Mouse (Mus musculus) heart, postnatal 14 days (tissue): Measurements from ENCODE around the gene Scfd2. TPM values are rescaled to one million over a fixed set of nuclear protein-coding genes. Genes with fewer than 3 reads are reported as not detected.

Source experiments
- DNase-seq, 2 experiments: peaks; one replicate each; pipeline ENCODE4 v3.0.0; 2021 to 2022
- intact Hi-C: fragments of 180-260 bp; cut with DNase I; formaldehyde crosslinking; loops from one replicate; pipeline ENCODE4 v1.15.1; 2025
- total RNA-seq, 2 experiments: library from RNA; stranded (reverse); gene quantifications; 2 replicates each; pipeline ENCODE4 v1.2.3; 2021

Scfd2 gene
- total RNA-seq, 2 experiments from 2014 or later, result 11.7 to 13.4 TPM

DNA sequence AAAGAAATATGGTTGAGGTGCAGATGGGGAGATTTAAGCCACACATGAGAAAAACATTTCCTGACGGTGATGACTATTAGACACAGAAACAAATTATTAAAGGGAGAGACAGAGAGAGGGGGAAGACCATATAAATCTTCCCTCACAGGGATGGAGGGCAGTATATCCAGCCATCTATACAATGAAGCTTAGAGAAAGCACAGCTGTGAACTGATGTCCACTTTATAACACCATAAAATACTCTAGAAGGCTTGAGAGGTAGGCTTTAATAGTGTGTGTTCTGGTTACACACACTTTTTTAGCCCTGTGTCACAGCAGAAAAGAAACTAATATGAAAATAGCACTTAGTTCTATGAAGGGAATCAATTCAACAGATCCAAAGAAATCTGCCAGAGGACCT lies 61.9 kb downstream of the Scfd2 start:
- intact Hi-C loops, result no loop called here

DNA sequence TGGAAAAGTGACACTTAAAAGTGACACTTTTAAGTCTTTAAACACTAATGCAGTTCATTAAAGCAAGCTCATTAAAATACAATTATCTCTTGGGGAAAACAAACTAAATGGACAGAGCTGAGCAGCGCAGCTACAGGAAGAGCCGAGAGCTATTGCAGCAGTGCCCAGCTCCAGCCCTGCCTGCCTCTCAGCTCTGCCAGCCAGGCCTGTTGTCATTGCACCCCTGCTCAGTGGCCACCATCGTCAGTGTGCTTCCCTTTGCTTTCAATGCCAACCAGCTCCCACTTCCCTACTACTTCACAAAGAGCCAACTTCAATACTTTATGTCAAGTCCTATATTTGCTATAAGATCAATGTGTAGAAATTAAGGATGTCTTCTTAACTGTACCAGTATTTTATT lies 63.8 kb downstream of the Scfd2 start:
- intact Hi-C loops, result no loop called here
- no peak for DNase-seq

More for the DNA sequence above, 61.9 kb downstream of the Scfd2 start:
- no peak for DNase-seq

DNA sequence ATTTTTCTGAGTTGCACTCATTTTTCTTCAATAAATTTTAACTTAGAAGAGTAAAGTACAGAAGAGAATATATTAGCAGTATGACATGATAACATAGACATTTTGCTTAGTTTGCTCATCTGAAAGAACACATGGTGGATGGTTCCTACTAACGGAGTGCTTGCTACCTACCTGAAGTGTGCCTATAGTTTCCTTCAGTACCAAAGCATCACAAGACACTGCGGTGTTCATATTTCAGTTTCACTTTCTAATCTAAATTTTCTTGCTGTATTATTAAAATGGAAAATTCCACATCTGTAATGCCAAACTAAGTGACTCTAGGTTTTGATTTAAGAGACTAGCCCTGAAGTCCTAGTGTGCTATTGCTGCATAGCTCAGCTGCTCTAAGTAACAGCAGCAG lies 74.8 kb downstream of the Scfd2 start:
- DNase-seq, result no peak
- intact Hi-C loops, result no loop called here

DNA sequence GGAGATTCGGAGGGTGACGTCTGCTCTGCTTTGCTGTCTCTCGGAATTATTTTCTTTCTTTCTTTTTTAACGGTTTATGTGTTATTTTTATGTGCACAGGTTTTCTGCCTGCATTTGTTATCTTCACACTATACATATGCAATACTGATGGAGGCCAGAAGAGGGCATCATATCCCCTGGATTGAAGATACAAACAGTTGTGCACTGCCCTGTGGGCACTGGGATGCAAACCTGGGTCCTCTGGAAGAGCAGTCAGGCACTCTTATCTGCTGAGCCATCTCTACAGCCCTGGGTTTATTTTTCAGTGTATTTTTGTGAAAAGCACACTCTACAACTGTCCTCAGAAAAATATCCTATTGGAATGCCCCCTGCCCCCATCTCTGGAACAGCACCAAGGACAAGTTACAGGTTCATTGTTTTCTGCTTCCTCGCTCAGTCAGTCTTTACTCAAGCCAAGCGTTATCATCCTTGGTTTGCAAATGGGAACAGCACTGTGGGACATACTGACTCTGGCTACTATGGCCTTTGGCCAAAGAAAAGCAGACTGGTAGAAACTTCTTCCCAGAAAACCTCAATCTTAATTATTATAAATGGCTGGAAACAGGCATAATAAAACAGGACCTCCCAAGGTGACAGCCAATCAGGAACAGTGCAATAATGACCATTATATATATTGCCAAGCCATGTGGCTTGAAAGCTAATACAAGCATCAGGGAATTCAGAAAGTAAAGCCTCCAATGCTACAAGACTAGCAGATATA lies 75.9 kb downstream of the Scfd2 start:
- no peak for DNase-seq
- intact Hi-C loops, result no loop called here

DNA sequence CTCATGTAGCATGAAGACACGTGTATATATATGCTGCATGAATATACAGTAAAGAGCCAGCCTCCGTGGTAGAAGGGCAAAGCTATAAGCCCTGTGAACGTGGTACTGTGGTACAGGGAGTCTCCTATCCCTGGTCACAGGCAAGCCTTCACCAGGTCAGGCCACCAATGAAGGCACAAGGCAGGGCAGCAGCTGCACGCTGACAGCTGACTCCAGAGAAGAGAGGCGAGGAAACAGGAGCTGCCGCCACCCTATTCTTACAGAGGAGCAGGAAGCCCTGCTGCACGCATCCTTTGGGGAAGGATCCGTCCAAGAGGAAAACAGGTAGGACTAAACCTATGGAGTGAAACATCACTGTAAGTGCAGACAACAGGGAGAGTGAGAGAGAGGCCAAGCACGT lies 76.5 kb downstream of the Scfd2 start:
- DNase-seq, result no peak
- intact Hi-C loops, result no loop called here

DNA sequence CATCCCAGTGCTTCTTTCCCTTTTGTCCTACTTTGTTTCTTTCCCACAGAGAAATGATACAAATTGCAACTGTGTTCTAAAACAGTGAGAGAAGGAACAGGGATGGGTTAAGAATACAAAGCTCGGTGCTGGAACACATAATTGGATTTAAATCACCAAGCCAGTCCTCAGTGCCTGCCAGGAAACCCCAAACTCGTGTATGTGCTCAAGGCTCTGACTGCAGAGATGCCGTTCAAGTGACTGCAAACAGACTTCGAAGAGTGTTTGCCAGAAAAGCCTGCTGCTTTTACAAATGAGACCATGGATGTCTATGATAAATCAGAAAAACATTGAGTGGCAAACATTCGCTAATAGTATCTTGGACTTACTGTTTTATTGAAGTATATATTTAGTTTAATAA lies 80.6 kb downstream of the Scfd2 start:
- DNase-seq, result no peak
- intact Hi-C loops, result no loop called here

DNA sequence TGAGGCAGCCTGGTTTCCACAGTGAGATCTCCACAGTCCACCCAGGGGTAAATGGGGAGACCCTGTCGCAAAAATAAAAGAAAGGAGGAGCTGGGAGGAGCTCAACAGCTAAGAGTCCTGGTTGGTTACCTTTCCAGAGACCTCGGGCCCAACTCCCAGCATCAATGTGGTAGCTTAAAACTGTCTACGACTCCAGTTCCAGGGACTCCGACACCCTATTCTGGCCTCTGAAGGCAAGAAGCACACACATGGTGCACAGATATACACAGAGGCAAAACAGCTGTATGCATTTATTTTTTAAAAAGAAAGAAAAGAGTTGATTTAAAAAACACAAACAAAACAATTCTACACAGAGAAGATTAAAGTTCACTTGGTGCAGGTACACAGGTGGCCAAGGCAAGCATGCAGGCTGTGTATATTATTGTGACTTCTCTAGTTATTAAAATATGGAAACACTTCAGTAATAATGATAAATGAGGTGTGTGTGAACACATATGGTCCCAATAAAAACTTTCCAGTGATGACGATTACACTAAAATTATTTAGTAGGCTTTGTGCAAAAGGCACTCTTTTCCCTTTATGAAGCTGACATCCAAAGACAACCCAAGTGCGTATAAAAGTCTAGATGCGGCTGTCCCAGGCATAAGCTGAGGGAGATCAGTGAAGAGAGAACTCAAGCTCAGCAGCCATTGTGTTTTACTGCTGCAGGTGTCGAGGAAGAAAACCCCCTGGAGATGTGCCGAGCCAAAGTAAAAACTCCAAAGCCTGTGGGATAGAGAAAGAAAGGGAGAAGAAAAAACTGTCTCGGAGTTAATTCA lies 83.8 kb downstream of the Scfd2 start:
- intact Hi-C loops, result no loop called here
- DNase-seq, result no peak

DNA sequence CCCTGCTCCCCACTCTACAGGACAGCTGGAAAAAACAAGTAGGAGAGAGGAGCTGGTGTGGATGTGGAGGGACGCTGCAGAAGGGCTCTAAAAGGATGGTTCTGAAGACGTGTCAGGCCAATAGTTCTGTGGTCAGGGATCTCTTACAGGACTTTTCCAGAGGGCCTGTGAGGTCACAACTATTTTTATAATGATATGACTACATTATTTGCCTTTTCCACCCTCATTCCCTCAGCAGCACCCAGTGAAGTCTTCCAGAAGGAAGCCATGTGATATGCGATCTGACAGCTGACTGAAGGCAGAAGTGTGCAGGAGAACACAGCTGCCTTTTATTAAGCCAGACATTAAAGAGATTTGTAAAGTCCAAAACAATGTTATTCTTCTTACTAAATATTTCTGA lies 85.7 kb downstream of the Scfd2 start:
- intact Hi-C loops, result no loop called here
- no peak for DNase-seq

DNA sequence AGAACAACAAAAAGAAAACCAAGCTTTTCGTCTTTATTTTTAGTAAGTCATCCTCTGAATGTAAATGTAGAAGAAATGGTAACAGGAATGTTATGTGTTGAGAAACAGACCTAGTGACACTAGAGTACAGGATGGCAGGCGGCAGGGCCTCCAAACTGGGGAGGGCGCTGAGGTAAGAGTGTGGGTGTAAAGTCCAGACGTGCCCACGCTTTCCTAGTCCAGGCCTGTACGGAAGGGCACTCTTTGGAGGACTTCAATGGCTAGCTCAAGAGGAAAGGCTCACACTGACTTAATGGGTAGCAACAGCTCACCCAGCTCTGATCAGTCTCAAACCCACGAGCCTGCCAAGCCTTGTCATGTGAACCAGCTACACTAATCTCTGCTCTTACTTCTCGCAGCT lies 93.2 kb downstream of the Scfd2 start:
- intact Hi-C loops, result loop anchor here (10.0 kb wide), 2 partner anchors 674 to 754 kb away; no protein-coding TSS in a partner anchor
- no peak for DNase-seq

DNA sequence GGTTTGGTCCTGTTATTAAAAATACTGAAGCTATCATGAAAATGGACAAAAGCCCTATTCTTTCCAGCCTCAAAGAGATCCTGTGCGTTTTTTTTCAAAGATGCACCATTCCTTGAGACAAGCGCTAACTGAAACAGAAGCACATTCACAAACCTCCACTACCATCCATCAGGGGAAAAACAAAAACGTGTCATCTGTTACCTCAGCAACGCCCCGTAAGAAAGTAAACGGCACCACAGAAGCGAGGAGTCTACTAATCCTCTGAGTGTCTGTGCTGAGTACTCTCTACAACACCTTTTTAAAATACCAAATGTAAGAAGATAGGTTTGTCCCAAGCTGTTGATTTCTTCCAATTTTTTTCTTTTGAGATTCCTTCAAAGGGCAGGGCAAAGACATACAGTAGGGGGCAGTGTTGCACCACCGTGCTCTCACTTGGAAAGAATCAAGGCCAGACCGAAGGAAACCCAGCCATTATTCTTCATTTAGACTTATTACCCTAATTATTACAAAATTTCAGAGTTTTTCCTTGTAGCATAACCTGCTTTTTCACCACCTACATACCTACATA lies 97.9 kb downstream of the Scfd2 start:
- intact Hi-C loops, result loop anchor here (2.0 to 10.0 kb wide), 7 partner anchors 123 to 749 kb away; no protein-coding TSS in a partner anchor

DNA sequence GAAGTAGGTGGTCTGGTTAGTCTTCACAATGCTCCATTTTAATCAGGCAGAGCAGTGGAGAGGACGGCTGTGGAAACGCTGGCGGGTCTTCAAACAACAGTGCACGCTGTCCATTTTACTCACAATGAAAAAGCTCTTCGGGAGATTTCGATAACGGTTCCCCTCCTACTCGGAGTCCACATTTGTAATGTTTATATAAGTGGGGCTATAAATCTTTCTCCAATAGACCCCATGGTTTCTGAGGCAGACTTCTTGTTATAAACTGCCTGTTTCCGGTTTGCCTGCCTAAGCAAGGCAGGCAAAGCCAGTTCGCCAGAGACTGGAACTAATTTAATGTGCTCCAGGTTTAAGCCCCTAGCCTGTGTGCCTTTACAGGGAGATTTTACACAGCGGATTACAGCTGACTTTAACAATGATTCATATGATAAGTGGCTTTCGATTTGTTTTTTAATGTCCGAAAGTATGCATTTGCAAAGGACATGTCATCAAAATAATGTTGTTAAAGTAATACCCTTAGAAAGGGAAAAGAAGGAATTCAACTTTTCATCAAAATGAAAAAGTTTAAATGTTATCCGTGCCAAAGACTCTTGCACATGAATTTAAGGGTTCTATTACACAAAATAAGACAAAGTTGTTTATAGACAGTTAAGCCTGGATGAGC lies 98.5 kb downstream of the Scfd2 start:
- intact Hi-C loops, result loop anchor here (2.0 to 10.0 kb wide), 6 partner anchors 122 to 748 kb away; no protein-coding TSS in a partner anchor
- no peak for DNase-seq

More for the DNA sequence above, 97.9 kb downstream of the Scfd2 start:
- DNase-seq, result peak; percentile 77 to 84

DNA sequence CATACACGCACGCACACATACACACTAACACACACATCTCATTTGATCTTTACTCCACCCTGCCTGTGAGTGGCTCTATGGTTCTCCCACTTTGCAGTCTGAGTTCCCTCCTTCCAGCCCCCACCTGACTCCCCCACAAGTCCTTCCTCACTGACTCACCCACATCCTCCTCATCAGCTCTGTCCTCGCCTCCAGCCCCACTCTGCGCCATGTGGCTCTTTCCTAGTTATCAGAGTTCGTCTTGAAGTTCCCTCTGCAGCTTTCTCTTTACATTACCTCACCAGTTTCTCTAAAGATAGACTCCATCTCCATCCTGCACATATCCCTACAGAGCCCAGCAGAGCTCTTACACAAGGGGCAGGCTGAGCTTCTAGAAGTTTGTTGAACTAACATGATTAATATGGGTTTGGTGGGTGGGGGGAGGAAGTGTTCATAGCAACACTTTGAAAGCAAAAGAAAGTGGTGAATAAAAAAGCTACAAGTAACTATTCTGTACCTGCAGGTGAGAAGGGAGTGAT lies 110.9 kb downstream of the Scfd2 start:
- intact Hi-C loops, result no loop called here
- no peak for DNase-seq

DNA sequence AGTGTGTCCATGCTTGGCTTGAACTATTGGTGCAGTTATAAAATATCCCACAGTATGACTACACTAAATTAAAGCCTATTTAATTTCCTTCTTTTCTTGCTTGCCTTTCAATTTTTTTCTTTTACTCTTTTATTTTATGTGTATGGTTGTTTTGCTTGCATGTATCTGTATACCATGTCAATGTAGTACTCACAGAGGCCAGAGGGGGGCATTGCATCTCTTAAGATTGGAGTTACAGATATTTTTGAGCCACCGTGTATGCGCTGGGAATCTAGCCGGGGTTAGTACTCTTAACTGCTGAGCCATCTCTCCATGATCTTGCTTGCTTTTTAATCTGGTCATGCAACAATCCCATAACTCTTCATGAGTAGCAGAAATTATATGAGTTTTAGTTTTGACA lies 119.0 kb downstream of the Scfd2 start:
- no peak for DNase-seq
- intact Hi-C loops, result no loop called here

DNA sequence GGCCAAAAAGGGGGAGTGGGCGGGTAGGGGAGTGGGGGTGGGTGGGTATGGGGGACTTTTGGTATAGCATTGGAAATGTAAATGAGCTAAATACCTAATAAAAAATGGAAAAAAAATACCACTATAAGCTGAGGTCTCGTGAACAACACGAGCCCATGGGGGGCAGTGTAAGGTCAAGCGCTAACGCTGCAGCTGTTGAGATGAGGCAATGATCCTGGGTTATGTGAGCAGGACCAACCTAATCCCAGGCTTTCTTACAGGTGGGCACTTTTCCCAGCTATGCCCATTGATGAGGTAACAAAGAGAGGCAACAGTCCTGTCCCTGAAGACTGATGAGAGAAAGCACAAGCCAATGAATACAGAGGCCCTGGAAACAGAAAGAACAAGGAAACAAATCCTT lies 126.7 kb downstream of the Scfd2 start:
- intact Hi-C loops, result no loop called here
- no peak for DNase-seq

DNA sequence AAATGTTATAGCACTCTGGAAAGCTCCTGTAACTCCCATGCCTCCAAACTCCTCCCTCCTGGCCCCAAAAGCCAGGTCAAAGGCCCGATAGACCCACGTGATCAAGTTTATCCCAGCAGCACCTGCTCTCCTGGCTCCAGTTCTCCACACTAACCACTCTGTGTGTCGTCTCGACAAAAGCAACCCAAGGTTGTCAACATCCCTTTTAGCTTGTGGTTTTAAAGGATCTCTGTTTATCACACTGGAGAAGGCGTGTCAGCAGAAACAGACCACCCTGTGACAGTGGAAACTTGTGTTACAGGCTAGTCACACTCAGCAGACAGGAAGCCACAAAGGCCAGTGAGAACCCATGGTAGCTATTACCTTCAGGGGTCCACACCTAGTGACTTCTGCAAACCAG lies 127.5 kb downstream of the Scfd2 start:
- no peak for DNase-seq
- intact Hi-C loops, result no loop called here

DNA sequence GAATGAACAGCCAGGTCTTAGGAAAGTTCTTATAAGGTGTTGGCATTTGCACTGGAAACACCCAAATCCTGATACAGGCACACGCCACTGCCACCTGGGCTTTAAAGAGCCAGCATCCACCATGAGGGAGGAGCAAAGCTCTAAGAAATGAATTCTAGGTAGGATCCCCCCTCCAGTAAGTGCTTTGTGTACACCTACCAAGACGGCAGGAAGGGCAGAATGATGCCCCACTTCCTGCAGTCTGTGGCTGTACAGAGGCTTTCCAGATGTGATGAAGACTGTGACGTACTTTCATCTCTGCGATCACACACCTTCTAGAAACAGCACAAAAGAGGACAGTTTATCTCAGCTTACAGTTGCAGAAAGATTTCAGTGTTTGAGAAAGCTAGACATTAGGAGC lies 128.9 kb downstream of the Scfd2 start:
- no peak for DNase-seq
- intact Hi-C loops, result no loop called here

DNA sequence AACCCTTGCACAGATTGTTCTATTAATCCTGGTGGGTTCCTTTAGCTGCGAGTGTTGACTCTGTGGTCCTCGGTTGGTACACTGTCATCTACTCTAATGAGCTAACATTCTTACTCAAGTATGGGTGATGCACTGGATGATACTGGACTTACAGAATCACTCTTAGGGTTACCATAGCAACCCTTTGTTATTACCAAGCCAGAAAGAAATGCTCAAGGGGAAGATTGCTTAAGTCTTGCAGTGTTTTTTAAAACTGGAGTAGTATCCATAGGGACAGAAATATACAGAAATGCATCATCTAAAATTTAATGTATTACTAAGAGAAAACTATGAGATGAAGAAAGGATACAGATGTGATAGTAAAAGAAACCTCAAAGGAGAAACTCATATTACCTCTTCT lies 139.8 kb downstream of the Scfd2 start:
- intact Hi-C loops, result no loop called here
- DNase-seq, result no peak

DNA sequence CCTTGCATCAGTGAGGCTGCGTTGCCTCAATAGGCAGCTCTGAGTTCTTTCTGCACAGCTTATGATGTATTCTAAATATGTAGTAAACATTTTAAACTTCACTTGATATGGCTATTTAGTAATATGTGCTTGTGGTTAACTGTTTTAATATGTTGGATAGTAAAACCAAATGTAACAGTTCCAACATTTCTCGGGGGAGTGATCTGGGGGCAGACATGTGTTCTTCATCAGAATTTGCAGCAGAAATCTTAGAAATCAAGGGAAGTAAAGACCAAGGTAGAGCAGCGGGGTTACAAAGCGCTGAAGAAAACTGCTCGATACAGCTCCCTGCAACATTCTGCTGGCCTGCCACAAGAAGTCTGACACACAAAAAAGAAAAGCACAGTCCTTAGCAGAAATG lies 140.2 kb downstream of the Scfd2 start:
- no peak for DNase-seq
- intact Hi-C loops, result no loop called here

DNA sequence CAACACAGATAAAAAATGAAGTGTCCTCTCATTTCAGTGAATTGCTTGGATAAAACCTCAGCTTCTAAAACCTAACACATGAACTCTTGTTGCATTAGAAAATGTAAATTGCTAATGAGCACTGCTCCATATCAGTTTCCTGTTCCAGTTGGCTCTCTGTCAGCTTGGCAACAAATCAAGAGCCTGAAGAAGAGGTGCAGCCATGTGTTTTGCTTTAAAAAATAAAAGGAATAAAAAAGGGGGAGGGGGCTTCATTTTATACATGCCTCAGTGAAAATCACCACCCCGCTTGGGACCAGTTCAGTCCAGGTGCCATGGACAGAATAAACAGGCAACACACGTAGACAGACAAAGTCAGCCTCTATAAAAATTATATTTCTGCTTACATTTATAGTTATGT lies 142.7 kb downstream of the Scfd2 start:
- DNase-seq, result peak; percentile 34 to 63
- intact Hi-C loops, result no loop called here

DNA sequence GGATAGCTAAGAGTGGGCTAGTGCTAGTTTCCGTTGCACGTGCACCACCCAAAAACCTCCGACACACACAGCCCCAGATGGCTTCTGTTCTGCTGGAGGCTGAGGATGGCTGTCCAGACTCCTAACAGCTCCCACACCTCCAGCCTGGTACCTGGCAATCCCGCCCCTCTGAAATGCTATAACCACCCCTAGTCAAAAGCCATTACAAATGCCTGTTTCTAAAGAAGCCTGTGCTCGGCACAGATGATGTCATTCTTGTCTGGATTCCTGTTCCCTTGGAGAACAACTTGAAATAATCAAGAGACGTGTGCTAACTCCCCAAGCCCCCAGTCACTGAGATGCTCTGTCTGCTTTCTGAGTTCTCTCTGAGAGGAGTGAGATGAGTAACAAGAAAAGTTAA lies 143.5 kb downstream of the Scfd2 start:
- intact Hi-C loops, result no loop called here

More for the DNA sequence above, 143.5 kb downstream of the Scfd2 start:
- DNase-seq, result peak; percentile 12 to 15
